Mouse (Mus musculus): ENCODE measurements around the gene Dusp1. TPM values are rescaled to one million over a fixed set of nuclear protein-coding genes. Genes with fewer than 3 reads are reported as not detected.

Dusp1 gene
- polyA plus RNA-seq, 1 experiment = 11.6 TPM

DNA sequence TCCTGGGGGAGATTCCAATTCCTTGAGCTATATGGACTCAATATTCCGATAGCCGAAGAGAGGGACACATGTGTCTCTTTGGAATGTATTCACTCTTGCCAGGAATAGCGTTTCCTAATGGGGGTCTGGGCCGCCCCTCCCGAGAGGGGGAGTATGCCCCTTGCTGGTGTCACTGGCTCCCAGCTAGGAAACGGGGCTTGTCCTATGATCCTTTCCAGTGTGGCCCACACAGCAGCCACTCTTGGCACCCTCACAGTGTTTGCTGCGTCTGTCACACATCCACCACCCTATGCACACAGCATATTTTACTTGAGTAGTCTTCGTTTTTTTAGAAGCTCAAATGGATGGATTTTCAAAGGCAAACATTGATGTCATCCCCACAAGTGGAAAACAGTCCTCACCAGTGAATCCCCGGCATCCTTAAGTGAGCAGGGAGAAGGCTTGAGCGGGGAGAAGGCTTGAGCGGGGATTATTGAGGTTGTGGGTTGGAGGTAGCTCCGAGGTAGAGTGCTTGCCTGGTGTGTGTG, 26.1 kb upstream of the Dusp1 start:
- no peak overlapping the region for H3K4me2 ChIP-seq (ENCODE audit: low read depth)
- no peaks in the 10 kb centered on the region for H3K36me3 ChIP-seq (ENCODE audit: control insufficient read depth, insufficient read depth)
- no peak overlapping the region for H3ac ChIP-seq (ENCODE audit: control insufficient read depth, insufficient read length)
- no peaks in the 10 kb centered on the region for H3K27me3 ChIP-seq (ENCODE audit: control insufficient read depth, insufficient read depth, insufficient read length)
- no peak overlapping the region for H3K4me3 ChIP-seq
- H3K79me2 ChIP-seq (ENCODE audit: control insufficient read depth, insufficient read depth) = peaks cover 31% of the 10 kb centered on the region
- TF ChIP-seq TCF12 (IDR thresholded peaks at IDR 0.05; ENCODE audit: insufficient read depth, poor library complexity, severe bottlenecking) (no peak), MYOG (IDR thresholded peaks at IDR 0.05; ENCODE audit: control insufficient read depth in 1 of 3, insufficient read depth in 1 of 3, insufficient read length in 2 of 3, low read depth in 2 of 3) (no peak), SRF (IDR thresholded peaks at IDR 0.05; ENCODE audit: control insufficient read depth, insufficient read length, low read depth) (no peak), POLR2AphosphoS2 (IDR thresholded peaks at IDR 0.05; ENCODE audit: insufficient read length, low read depth) (no peak), MYOD1 (IDR thresholded peaks at IDR 0.05; ENCODE audit: control insufficient read depth in 1 of 3, insufficient read length in 2 of 3, low read depth in 2 of 3) (no peak), USF1 (IDR thresholded peaks at IDR 0.05; ENCODE audit: low read depth) (no peak), MAX (IDR thresholded peaks at IDR 0.05; ENCODE audit: low read depth) (no peak), REST (IDR thresholded peaks at IDR 0.05; ENCODE audit: insufficient read depth, insufficient read length) (no peak)

DNA sequence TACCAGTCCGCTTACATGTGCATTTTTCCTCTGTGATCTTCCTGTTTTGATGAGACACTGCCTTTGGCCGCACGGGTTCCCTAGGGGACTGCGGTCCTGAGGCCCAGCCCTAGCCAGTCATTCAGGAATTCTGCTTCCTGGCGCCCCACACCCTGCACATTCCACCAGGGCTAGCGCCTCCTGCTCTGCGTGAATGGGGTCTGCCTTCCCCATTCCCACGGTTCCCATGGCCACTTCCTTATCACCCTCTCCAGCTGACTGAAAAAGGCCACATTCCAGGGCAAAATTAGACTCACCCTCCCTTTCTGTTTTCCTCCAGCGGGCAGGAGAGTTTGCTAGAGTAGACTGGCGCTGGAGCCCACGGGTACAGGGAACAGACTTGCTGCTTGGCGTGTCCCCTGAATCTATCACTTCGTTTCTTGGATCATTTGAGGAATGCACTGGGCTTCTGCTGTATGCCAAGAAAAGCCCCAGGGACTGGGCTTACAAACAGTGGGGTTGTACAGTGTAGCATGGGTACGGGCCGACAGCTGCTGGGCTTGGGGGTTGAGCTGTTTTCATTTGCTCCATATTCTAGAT, 22.7 kb upstream of the Dusp1 start:
- peak overlapping the region; percentile 75 for H3K4me2 ChIP-seq (ENCODE audit: low read depth)
- TF ChIP-seq POLR2AphosphoS2 (IDR thresholded peaks at IDR 0.05; ENCODE audit: insufficient read length, low read depth) (no peak), TCF3 (IDR thresholded peaks at IDR 0.05; ENCODE audit: insufficient read length, low read depth) (no peak), POLR2A (IDR thresholded peaks at IDR 0.05; ENCODE audit: insufficient read length, low read depth) (peak; percentile 14), TCF12 (IDR thresholded peaks at IDR 0.05; ENCODE audit: insufficient read depth, poor library complexity, severe bottlenecking) (peak; percentile 30), SRF (IDR thresholded peaks at IDR 0.05; ENCODE audit: control insufficient read depth, insufficient read length, low read depth) (no peak), MYOG (IDR thresholded peaks at IDR 0.05; ENCODE audit: control insufficient read depth in 1 of 3, insufficient read depth in 1 of 3, insufficient read length in 2 of 3, low read depth in 2 of 3) (peak in 2 of 3 experiments; percentile 38 to 89), MYOD1 (IDR thresholded peaks at IDR 0.05; ENCODE audit: control insufficient read depth in 1 of 3, insufficient read length in 2 of 3, low read depth in 2 of 3) (peak in 2 of 3 experiments; percentile 80 to 81)
- H3ac ChIP-seq (ENCODE audit: control insufficient read depth, insufficient read length) = no peak overlapping the region
- no peaks in the 10 kb centered on the region for H3K36me3 ChIP-seq (ENCODE audit: control insufficient read depth, insufficient read depth)
- H3K79me2 ChIP-seq (ENCODE audit: control insufficient read depth, insufficient read depth) = peaks cover 36% of the 10 kb centered on the region
- no peaks in the 10 kb centered on the region for H3K27me3 ChIP-seq (ENCODE audit: control insufficient read depth, insufficient read depth, insufficient read length)
- H3K4me3 ChIP-seq = peak overlapping the region; percentile 3

DNA sequence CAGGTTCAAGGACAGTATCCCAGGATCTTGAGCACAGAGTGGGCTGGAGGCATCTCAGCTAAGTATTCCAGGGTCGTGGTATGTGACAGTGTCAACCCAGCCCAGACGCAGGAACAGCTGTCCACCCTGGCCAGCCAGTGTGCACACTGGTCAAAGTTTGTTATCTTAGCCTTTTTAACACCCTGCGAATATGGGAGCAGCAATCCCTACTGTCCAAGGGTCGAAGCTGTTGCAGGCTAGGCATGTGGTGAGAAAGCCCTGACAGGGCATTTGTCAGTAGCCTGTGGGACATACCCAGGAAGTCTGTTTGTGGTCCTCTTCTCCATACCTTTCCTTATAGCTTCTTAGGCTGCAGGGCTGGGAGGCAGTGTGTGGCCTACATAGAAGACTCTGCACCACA, 22.1 kb upstream of the Dusp1 start:
- Histone ChIP-seq H3ac (ENCODE audit: control insufficient read depth, insufficient read length) (no peak overlapping the region), H3K4me3 (peak overlapping the region; percentile 3)

GRCm38 (mm10) chr17:26583606-26584005, 21.7 kb upstream of the Dusp1 start:
- Histone ChIP-seq H3K4me3 (no peak overlapping the region), H3K79me2 (ENCODE audit: control insufficient read depth, insufficient read depth) (peaks cover 47% of the 10 kb centered on the region), H3K4me2 (ENCODE audit: low read depth) (peak overlapping the region; percentile 75), H3K27me3 (ENCODE audit: control insufficient read depth, insufficient read depth, insufficient read length) (no peaks in the 10 kb centered on the region), H3ac (ENCODE audit: control insufficient read depth, insufficient read length) (no peak overlapping the region), H3K36me3 (ENCODE audit: control insufficient read depth, insufficient read depth) (no peaks in the 10 kb centered on the region)
- TF ChIP-seq CEBPB (IDR thresholded peaks at IDR 0.05; ENCODE audit: insufficient read depth, poor library complexity, severe bottlenecking) = no peak
- TF ChIP-seq POLR2AphosphoS2 (IDR thresholded peaks at IDR 0.05; ENCODE audit: insufficient read length, low read depth) = no peak
- no peak for TF ChIP-seq MAX (IDR thresholded peaks at IDR 0.05; ENCODE audit: low read depth)
- TF ChIP-seq TCF12 (IDR thresholded peaks at IDR 0.05; ENCODE audit: insufficient read depth, poor library complexity, severe bottlenecking) = no peak
- TF ChIP-seq USF1 (IDR thresholded peaks at IDR 0.05; ENCODE audit: low read depth) = no peak

More for the DNA sequence above, 22.1 kb upstream of the Dusp1 start:
- Histone ChIP-seq H3K4me2 (ENCODE audit: low read depth) (peak overlapping the region; percentile 75), H3K27me3 (ENCODE audit: control insufficient read depth, insufficient read depth, insufficient read length) (no peaks in the 10 kb centered on the region), H3K36me3 (ENCODE audit: control insufficient read depth, insufficient read depth) (no peaks in the 10 kb centered on the region), H3K79me2 (ENCODE audit: control insufficient read depth, insufficient read depth) (peaks cover 42% of the 10 kb centered on the region)
- TF ChIP-seq TCF3 (IDR thresholded peaks at IDR 0.05; ENCODE audit: insufficient read length, low read depth) (peak; percentile 43), TCF12 (IDR thresholded peaks at IDR 0.05; ENCODE audit: insufficient read depth, poor library complexity, severe bottlenecking) (peak; percentile 65), MYOD1 (IDR thresholded peaks at IDR 0.05; ENCODE audit: control insufficient read depth in 1 of 3, insufficient read length in 2 of 3, low read depth in 2 of 3) (peak; percentile 31 to 92 (median 88)), POLR2AphosphoS2 (IDR thresholded peaks at IDR 0.05; ENCODE audit: insufficient read length, low read depth) (no peak), SRF (IDR thresholded peaks at IDR 0.05; ENCODE audit: control insufficient read depth, insufficient read length, low read depth) (no peak), MYOG (IDR thresholded peaks at IDR 0.05; ENCODE audit: control insufficient read depth in 1 of 3, insufficient read depth in 1 of 3, insufficient read length in 2 of 3, low read depth in 2 of 3) (peak; percentile 80 to 98 (median 87)), E2F4 (IDR thresholded peaks at IDR 0.05; ENCODE audit: insufficient read depth) (no peak)

GRCm38 (mm10) chr17:26583056-26583455, 21.1 kb upstream of the Dusp1 start:
- Histone ChIP-seq H3K27me3 (ENCODE audit: control insufficient read depth, insufficient read depth, insufficient read length) (no peaks in the 10 kb centered on the region), H3K4me3 (no peak overlapping the region), H3K4me2 (ENCODE audit: low read depth) (no peak overlapping the region), H3ac (ENCODE audit: control insufficient read depth, insufficient read length) (no peak overlapping the region), H3K79me2 (ENCODE audit: control insufficient read depth, insufficient read depth) (peaks cover 47% of the 10 kb centered on the region), H3K36me3 (ENCODE audit: control insufficient read depth, insufficient read depth) (no peaks in the 10 kb centered on the region)
- peak in 1 of 3 experiments; percentile 22 for TF ChIP-seq MYOG (IDR thresholded peaks at IDR 0.05; ENCODE audit: control insufficient read depth in 1 of 3, insufficient read depth in 1 of 3, insufficient read length in 2 of 3, low read depth in 2 of 3)
- TF ChIP-seq POLR2A (IDR thresholded peaks at IDR 0.05; ENCODE audit: insufficient read length, low read depth) = no peak

Measured in myocyte (in vitro differentiated cells).